In the genomic region with DNA sequence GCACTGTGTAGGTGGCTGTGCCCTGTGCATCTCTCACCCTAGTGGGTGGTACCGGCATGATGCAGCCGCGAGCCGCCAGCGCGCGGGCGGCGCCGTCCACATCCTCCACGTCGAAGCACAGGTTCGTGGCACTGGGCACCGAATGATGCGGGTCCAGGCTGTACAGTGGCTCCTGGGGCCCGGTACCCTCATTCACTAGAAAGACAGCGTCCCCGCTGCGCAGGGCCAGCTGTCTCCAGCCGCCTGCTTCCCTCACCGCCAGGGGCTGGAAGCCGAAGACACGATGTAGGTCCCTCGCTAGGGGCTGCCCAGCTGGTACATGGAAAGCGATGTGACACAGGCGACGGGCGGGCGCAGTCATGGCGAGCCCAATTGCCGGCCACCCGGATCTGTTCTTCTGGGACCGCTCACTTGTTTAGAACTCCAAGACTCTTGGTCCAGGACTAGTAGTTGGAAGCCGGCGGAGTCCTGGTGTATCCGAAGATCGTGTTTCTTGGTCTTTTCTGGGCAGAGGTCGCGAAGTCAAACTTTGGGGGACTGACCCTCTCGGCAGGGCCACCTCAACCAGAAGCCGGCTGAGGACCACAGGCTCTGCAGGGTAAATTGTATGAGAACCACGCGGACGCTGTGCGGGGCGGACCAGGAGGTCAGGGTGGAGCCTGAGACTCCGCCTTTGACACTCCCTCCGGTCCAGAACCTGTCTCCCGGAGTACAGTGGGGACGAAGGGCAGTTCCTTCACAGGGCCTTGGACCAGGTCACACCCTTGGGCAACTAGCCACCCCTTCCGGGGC, we compare ENCODE assay signal across 8 mouse cellular contexts. TPM values are rescaled to one million over a fixed set of nuclear protein-coding genes. Genes with fewer than 3 reads are reported as not detected.
A peak's percentile ranks its signal among the peaks of the same experiment; 100 is the strongest.
DNase-seq lines count a peak whose midpoint lies in the region; ATAC-seq lines count a peak whose summit lies in the region.

No protein-coding gene starts in this region.

- peak overlapping the region; percentile 51 for H3K4me3 ChIP-seq in embryonic facial prominence, embryonic 12.5 days
- H3K4me3 ChIP-seq in heart, embryonic 10.5 days = peak overlapping the region; percentile 71
- peak overlapping the region; percentile 65 for H3K4me3 ChIP-seq in liver, embryonic 16.5 days (ENCODE audit: low read depth, low read length)
- H3K4me3 ChIP-seq in stomach, embryonic 15.5 days (replicated peaks) = peak overlapping the region; percentile 53

- ATAC-seq in embryonic facial prominence, embryonic 12.5 days (ENCODE audit: insufficient number of reproducible peaks, insufficient read depth, low FRiP score, low TSS enrichment) = peak; percentile 62
- ATAC-seq in liver, embryonic 16.5 days (ENCODE audit: low read depth) = peak; percentile 77
- ATAC-seq in stomach, embryonic 15.5 days (ENCODE audit: insufficient read depth, low FRiP score, low read depth) = peak; percentile 81

- WGBS in embryonic facial prominence, embryonic 12.5 days = under 1% methylated on average over 51 of the region's 51 CpGs
- under 1% methylated on average over 51 of the region's 51 CpGs for WGBS in heart, embryonic 10.5 days
- under 1% methylated on average over 51 of the region's 51 CpGs for WGBS in liver, embryonic 16.5 days (ENCODE audit: insufficient replicate concordance)
- WGBS in stomach, embryonic 15.5 days = under 1% methylated on average over 51 of the region's 51 CpGs

- H3K4me1 ChIP-seq in embryonic facial prominence, embryonic 12.5 days = peaks cover 13% of the 10 kb centered on the region
- H3K4me1 ChIP-seq in heart, embryonic 10.5 days = peaks cover 23% of the 10 kb centered on the region
- peaks cover 10% of the 10 kb centered on the region for H3K4me1 ChIP-seq in liver, embryonic 16.5 days (ENCODE audit: control insufficient read depth, low read depth, low read length)
- H3K4me1 ChIP-seq in stomach, embryonic 15.5 days = peaks cover 9% of the 10 kb centered on the region; the same call in 1 of the 2 replicates

- DNase-seq in A20 (ENCODE audit: low read depth, low spot score) = peak; percentile 80
- DNase-seq in adrenal gland, postnatal 10 days = peak; percentile 91
- peak; percentile 93 for DNase-seq in heart, embryonic 10.5 days (ENCODE audit: low spot score)
- peak; percentile 95 to 96 for DNase-seq in kidney, adult 8-10 months
- peak; percentile 21 to 26 for DNase-seq in natural killer cell, adult 2 months (ENCODE audit: low spot score in 2 of 2)

- no peaks in the 10 kb centered on the region for H3K9me3 ChIP-seq in embryonic facial prominence, embryonic 12.5 days
- no peaks in the 10 kb centered on the region for H3K9me3 ChIP-seq in heart, embryonic 10.5 days
- no peaks in the 10 kb centered on the region for H3K9me3 ChIP-seq in liver, embryonic 16.5 days (replicated peaks; ENCODE audit: control insufficient read depth, low read length)
- H3K9me3 ChIP-seq in stomach, embryonic 15.5 days = no peaks in the 10 kb centered on the region

- peaks cover 22% of the 10 kb centered on the region for H3K27me3 ChIP-seq in embryonic facial prominence, embryonic 12.5 days
- H3K27me3 ChIP-seq in heart, embryonic 10.5 days (ENCODE audit: insufficient read depth, poor library complexity, severe bottlenecking) = peaks cover 33% of the 10 kb centered on the region
- peaks cover 15% of the 10 kb centered on the region for H3K27me3 ChIP-seq in liver, embryonic 16.5 days (ENCODE audit: control insufficient read depth, insufficient read depth, low read depth, low read length)
- peaks cover 14% of the 10 kb centered on the region for H3K27me3 ChIP-seq in stomach, embryonic 15.5 days (replicated peaks)

- H3K4me2 ChIP-seq in embryonic facial prominence, embryonic 12.5 days (replicated peaks) = peak overlapping the region; percentile 95
- H3K4me2 ChIP-seq in liver, embryonic 16.5 days (ENCODE audit: low read depth, low read length) = peak overlapping the region; percentile 98
- peak overlapping the region; percentile 97 for H3K4me2 ChIP-seq in stomach, embryonic 15.5 days

- H3K9ac ChIP-seq in embryonic facial prominence, embryonic 12.5 days = peak overlapping the region; percentile 40
- H3K9ac ChIP-seq in liver, embryonic 16.5 days (ENCODE audit: low read depth, low read length) = peak overlapping the region; percentile 58
- H3K9ac ChIP-seq in stomach, embryonic 15.5 days = peak overlapping the region; percentile 17; the same call in 1 of the 2 replicates

- H3K27ac ChIP-seq in embryonic facial prominence, embryonic 12.5 days = no peak overlapping the region
- peak overlapping the region; percentile 81 for H3K27ac ChIP-seq in heart, embryonic 10.5 days
- no peak overlapping the region for H3K27ac ChIP-seq in liver, embryonic 16.5 days (ENCODE audit: low read length)
- no peak overlapping the region for H3K27ac ChIP-seq in stomach, embryonic 15.5 days

- H3K36me3 ChIP-seq in embryonic facial prominence, embryonic 12.5 days = peaks cover 24% of the 10 kb centered on the region
- peaks cover 22% of the 10 kb centered on the region for H3K36me3 ChIP-seq in heart, embryonic 10.5 days
- no peaks in the 10 kb centered on the region for H3K36me3 ChIP-seq in liver, embryonic 16.5 days (ENCODE audit: control insufficient read depth, insufficient read depth)
- no peaks in the 10 kb centered on the region for H3K36me3 ChIP-seq in stomach, embryonic 15.5 days

RNA-seq across cellular contexts. Expression of gene Hpdl, which starts 0.4 kb away (rescaled TPM):
- 1 to 10 TPM; 5.2 to 9.2 TPM for total RNA-seq in adrenal gland, postnatal 10 days (2021)
- 1.1 and 1.5 TPM in 2 replicates for polyA plus RNA-seq in embryonic facial prominence, embryonic 12.5 days (2016; fragmentation: Nextera tagmentation; extraction: Ambion mirVana)
- 0.73 and 1.3 TPM in 2 replicates for polyA plus RNA-seq in heart, embryonic 10.5 days (2016; fragmentation: Nextera tagmentation; extraction: Ambion mirVana)
- polyA plus RNA-seq in liver, embryonic 16.5 days (2015; fragmentation: Nextera tagmentation; extraction: Ambion mirVana) = 0.11 and 0.12 TPM in 2 replicates
- polyA plus RNA-seq in stomach, embryonic 15.5 days (2015; fragmentation: Nextera tagmentation; extraction: Ambion mirVana) = 1.2 and 1.7 TPM in 2 replicates

RNA-seq across cellular contexts. Expression of gene Mutyh, which starts 13.6 kb away (rescaled TPM):
- total RNA-seq in adrenal gland, postnatal 10 days (2021) = 1 to 10 TPM; 4.2 to 4.7 TPM
- polyA plus RNA-seq in embryonic facial prominence, embryonic 12.5 days (2016; fragmentation: Nextera tagmentation; extraction: Ambion mirVana) = 20.1 and 20.7 TPM in 2 replicates
- 13.9 and 19.4 TPM in 2 replicates for polyA plus RNA-seq in heart, embryonic 10.5 days (2016; fragmentation: Nextera tagmentation; extraction: Ambion mirVana)
- 2.6 and 2.9 TPM in 2 replicates for polyA plus RNA-seq in liver, embryonic 16.5 days (2015; fragmentation: Nextera tagmentation; extraction: Ambion mirVana)
- 11.9 and 13.2 TPM in 2 replicates for polyA plus RNA-seq in stomach, embryonic 15.5 days (2015; fragmentation: Nextera tagmentation; extraction: Ambion mirVana)

RNA-seq across cellular contexts. Expression of gene Toe1, which starts 13.7 kb away (rescaled TPM):
- 10 to 100 TPM; 16.2 to 19.4 TPM for total RNA-seq in adrenal gland, postnatal 10 days (2021)
- polyA plus RNA-seq in embryonic facial prominence, embryonic 12.5 days (2016; fragmentation: Nextera tagmentation; extraction: Ambion mirVana) = 37.7 and 37.9 TPM in 2 replicates
- polyA plus RNA-seq in heart, embryonic 10.5 days (2016; fragmentation: Nextera tagmentation; extraction: Ambion mirVana) = 24.5 and 29.4 TPM in 2 replicates
- polyA plus RNA-seq in liver, embryonic 16.5 days (2015; fragmentation: Nextera tagmentation; extraction: Ambion mirVana) = 11.4 and 12.6 TPM in 2 replicates
- polyA plus RNA-seq in stomach, embryonic 15.5 days (2015; fragmentation: Nextera tagmentation; extraction: Ambion mirVana) = 32.5 and 33.0 TPM in 2 replicates

RNA-seq across cellular contexts. Expression of gene Zswim5, which starts 56.1 kb away (rescaled TPM):
- total RNA-seq in adrenal gland, postnatal 10 days (2021) = 1 to 10 TPM; 3.0 to 3.2 TPM
- 1.3 and 1.5 TPM in 2 replicates for polyA plus RNA-seq in embryonic facial prominence, embryonic 12.5 days (2016; fragmentation: Nextera tagmentation; extraction: Ambion mirVana)
- polyA plus RNA-seq in heart, embryonic 10.5 days (2016; fragmentation: Nextera tagmentation; extraction: Ambion mirVana) = 0.57 and 1.1 TPM in 2 replicates
- polyA plus RNA-seq in liver, embryonic 16.5 days (2015; fragmentation: Nextera tagmentation; extraction: Ambion mirVana) = 0.01 and 0.06 TPM in 2 replicates
- 0.58 and 0.67 TPM in 2 replicates for polyA plus RNA-seq in stomach, embryonic 15.5 days (2015; fragmentation: Nextera tagmentation; extraction: Ambion mirVana)

Comparison
In these comparisons a context has a peak if more than half of its experiments do, and no peak if none do; other contexts are left out.
1. DNase-seq: peak in every context shown above with its lines; median percentile 96 in kidney, adult 8-10 months; 93 in heart, embryonic 10.5 days; 91 in adrenal gland, postnatal 10 days; 80 in A20; 24 in natural killer cell, adult 2 months.